Mouse (Mus musculus): ENCODE measurements around the gene Slc22a3.

Gene Slc22a3

DNA sequence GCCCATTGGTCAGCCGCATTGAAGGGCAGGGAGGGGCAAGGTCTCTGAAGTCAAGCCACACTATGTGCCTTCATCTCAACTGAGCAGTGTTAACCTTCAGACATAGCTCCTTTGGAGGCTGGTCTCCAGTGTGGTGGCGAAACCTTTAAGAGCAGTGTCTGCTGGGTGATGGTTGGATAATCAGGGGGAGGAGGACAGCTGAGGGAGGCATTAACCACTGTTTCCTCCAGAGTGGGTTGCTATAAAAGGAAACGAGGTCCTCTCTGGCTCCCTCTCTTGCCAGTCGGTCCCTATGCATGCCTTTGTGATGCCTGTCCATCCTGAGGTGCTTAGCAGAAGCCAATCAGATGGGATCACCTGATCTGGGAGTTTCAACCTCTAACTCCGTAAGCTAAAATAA lies 38.8 kb downstream of the Slc22a3 start:
- no peak for DNase-seq (ENCODE audit: low read depth, low spot score)

DNA sequence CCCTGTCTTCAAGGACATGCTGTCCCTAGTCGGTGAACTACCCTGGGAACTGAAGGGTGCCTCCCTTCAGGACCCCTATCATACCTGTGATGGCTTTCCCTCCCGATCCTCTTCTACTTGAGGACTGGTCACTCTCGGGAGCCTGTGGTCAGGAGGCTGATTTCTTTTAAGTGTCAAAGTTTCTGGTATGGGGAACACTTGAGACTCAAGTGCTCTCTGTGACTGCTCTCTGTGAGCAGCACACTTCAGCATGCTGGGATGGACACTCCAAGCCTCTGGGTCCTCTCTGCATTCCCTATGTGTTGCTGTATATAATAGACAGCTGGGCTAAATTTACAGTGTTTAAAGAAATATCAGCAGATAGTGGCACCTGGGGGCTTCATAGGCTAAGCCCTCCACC lies 39.9 kb downstream of the Slc22a3 start:
- no peak for DNase-seq (ENCODE audit: low read depth, low spot score)

DNA sequence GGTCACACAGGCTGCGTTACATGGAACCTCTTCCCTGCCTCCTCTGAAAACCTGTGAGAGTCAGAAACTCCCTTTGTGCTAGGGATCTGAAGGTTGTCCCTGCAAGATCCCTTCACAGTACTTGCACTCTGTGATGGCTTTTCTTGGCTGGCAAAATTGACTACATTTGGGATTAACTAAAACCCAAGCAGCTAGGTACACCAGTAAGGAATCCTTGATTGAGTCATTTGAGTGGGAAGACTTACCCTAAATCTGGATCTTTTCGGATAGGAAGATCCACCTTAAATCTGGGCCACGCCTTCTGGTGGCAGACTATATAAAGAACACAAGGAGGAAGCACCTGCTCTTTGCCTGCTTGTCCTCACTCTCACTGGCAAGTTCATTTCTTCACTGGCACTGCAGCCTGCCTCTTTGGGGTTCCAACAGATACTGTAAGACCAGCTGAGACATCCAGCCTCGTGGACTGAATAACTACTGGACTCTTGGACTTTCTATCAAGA lies 41.0 kb downstream of the Slc22a3 start:
- no peak for DNase-seq (ENCODE audit: low read depth, low spot score)

DNA sequence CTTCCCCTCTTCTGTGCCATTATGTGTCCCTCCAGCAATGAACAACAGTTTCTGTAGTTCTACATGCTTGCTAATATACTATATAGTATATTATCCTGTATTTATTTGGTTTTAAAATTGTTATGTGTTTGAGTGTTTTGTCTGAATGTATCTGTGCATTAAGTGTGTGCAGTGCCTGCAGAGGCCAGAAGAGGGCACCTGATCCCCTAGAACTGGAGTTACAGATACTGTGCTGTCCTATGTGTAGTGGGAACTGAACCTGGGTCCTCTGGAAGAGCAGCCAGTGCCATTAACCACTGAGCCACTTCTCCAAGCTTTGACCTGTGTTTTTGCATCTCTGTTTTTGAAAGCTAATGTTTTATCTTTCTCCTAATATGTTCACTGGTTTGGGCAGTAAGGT lies 46.3 kb downstream of the Slc22a3 start:
- no peak for DNase-seq (ENCODE audit: low read depth, low spot score)

DNA sequence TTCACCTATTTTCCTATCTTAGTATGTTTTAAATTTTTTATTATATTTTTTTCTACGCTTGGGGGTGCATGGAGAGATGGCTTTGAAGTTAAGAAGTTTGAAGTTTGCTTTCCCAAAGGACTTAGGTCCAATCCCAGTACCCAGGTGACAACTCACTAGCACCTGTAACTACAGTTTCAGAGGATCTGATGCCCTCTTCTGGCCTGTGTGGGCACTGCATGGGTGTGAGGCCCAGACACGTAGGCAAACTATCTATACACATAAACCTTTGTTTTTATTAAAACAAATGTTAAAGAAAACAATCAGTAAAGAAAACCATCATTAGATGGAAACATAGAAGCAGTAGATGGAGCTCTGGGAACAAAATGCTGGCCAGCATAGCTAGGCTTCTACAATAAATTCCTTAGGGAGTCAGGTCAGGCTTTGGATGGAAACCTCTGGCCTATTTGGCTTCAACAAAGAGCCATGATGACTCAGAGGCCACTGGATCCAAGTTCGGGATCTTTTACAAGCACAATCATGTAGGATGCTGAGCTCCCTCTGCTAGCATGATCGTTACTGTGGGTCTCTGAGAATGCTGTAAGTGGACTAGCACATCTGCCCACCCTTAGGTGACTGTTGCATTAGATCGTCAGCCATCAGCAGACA lies 52.2 kb downstream of the Slc22a3 start:
- peak; percentile 53 for DNase-seq (ENCODE audit: low read depth, low spot score)

DNA sequence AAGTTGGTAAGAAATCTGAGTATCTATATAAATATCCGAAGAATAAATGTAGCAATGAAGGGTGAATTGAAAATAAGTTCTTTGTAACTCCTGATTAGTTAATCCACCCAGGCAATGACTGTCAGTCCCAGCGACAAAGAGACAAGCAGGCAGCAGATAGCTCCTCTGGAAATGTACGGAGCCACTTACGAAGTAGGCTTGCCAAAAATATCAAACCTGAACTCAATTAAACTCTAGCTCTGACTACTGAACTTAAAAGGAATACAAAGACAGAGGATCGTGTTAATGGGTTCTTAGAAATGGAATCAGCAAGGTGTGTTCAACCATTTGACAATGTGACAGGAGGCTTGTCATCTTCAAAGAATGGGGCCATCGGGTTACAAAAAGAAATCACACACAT lies 53.8 kb downstream of the Slc22a3 start:
- no peak for DNase-seq (ENCODE audit: low read depth, low spot score)

DNA sequence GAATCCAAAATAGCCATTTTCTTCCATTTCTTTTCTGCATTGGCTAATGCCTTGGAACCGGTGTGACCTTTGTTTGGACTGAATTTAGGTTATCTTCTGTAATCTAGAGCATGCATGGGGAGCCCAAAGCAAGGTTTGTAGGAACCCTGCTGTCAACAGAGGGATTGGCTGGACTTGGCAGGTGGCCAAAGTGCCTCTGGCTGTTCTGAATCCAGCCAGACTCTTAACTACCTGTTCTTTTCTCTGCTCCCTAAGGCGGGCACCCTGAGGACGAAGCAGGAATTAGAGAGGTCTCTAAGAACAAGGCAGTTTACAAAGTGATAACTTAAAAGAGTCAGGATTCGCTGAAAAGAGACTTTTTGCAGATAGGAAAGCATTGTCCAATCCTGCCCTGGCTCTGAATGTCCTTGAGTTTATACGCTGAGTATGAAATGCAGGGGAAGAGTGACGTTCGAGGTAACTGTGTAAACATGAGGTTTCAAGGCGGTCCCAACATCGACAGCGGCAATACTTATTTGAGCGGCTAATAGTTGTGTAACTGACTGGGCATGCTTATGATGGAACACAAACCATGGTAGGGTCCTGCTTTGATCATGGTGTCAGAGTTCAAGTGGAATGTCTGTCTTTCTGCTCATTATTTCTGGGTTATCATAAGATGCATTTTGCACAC lies 54.5 kb downstream of the Slc22a3 start:
- no peak for DNase-seq (ENCODE audit: low read depth, low spot score)

DNA sequence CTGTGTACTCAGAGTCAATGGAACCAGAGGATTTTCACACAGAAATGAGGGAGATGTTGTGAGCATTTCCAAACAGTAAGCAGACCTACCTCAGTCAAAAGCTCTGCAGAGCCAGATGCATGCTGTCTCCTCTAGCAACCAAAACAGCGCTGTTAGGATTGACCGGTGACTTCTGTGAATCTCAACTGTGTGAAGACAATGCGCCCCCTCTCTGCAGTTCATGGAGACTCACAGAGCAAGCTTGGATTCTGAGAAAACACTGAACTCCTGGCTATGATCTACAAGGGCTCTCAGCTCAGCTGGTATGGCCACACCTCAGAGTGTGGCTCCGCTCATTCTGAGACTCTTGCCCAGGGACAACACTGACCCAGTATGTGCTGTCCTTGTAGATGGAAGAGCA lies 56.3 kb downstream of the Slc22a3 start:
- no peak for DNase-seq (ENCODE audit: low read depth, low spot score)

DNA sequence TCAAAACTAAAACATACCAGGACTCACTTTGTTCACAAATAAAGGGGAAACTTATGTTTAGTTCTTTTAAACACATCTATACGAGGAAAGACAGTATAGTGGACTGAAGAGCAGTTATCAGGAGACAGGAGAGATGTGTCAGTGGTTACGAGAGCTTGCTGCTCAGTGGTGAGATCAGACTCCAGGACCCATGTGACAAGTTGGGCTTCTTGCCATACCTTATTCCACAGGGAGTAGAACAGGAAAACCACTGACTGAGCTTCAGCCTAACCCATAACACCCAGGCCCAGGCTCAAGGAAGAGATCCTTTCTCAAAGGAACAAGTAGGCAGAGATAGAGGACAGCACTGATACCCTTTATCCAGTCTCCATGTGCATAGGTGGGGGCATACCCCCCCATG lies 62.9 kb downstream of the Slc22a3 start:
- peak; percentile 61 for DNase-seq (ENCODE audit: low read depth, low spot score)

DNA sequence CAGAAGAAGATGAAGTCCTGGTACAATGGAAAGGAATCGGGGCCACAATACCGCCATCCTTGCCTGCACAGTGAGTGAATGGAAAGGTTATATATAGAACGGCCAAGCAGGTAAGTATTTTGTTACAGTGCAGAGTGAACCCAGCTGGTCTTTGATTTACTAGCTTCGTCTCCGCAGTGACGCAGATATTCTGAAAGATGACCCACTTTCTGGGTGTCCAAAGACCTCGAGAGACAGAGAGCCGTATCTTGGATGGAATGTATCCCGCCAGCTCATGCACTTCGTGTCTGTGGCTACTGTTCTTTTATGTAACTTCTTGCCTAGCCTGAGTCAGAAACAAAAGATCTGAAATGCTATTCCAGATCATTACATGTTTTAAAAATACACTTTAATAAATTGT lies 69.7 kb downstream of the Slc22a3 start:
- DNase-seq (ENCODE audit: low read depth, low spot score): peak; percentile 55

DNA sequence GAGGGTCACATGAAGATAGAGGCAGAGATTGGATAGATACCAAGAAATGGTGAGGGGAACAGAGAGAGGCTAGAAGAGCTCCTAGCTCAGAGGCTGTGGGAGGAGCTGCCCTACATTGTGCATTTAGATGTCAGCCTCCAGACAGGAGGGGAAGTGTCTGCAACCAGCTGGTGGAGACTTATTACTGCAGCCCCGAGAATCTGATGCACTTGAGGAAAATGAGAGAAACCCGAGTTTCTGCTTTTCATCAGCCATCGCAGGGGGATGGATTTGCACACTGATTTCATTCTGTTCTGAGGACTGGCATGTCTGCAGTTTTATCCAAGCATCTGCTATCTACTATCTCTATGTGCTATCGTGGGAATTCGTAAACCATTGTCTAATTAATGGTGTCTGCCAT lies 75.8 kb downstream of the Slc22a3 start:
- no peak for DNase-seq (ENCODE audit: low read depth, low spot score)

DNA sequence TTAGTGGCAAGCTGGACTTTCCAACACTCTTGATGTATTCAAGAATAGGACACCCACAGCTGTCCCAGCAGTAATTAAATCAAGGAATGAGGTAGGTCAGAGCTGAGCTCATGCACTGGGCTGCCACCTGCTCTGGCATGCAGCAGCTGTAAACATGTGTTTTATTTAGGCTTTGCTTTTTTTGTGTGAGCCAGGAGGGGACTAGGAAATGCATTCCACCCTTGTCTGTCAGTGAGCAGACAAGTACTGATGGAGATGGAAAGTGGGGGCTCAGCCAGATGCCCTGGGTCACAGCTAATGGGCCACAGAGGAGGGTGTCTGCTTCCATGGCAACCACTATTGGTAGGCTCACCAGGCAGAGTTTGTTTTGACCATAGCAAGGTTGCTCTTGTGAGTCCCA lies 79.1 kb downstream of the Slc22a3 start:
- peak; percentile 70 for DNase-seq (ENCODE audit: low read depth, low spot score)

DNA sequence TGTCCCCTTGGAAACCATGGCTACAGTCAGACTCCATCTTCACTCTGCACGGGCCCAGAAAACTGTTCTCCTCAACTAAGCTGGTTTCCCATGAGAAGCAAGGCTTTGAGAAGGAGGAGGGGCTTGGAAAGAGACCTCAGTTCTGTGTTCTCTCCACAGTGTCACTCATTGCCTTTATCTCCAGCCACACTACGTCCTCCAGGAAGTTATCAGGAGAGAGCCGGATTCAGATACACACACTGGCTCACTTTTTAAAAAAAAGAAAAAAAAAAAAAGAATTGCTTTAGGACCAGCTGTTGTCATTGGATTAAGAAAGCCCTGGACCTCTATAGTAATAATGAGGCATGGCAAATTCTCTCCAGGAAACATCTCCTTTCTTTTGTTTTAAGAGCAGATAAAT lies 80.3 kb downstream of the Slc22a3 start:
- no peak for DNase-seq (ENCODE audit: low read depth, low spot score)

DNA sequence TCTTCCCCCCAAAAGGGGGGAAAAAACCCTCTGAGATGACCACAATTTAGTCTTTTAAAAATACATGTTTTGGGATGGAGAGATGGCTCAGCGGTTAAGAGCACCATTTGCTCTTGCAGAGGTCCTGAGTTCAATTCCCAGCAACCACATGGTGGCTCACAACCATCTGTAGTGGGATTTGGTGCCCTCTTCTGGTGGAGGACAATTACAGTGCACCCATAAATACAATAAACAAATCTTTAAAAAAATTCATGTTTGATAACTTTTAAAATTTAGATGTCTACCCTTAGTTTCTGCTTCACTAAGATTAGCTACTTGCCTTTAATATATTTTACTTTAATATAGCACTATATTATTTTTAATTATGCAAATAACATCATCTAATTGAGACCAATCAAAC lies 85.4 kb downstream of the Slc22a3 start:
- DNase-seq (ENCODE audit: low read depth, low spot score): no peak

DNA sequence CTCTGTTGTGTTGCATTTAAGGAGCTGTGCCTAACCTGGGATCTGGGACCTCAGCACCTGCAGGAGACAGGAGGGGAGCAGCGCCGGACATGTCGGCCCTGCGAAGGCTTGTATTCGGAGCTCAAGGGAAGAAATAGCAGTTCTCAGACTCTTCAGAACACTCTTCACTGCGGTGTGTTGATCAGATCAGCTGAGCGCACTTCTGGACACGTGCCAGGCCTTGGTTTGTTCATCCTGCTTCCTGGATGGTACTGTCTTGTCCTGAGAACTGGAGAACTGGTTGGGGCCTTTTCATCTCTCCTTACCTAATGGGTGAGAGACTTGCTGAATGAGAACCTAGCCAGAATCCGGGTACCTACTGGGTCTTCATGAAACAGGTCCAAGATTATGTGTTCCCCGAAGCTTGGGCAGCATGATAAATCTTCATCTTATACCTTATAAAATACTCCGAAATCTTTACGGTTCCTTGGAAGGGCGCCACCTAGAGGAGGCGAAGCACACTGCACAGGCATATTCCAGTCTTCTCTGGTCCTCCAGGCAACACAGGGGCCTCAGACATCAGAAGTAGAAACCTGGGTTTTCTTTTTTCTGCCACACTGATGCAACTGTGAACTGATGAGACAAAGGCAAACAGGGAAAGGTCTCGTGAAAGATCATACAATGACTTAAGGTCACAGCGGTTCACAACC lies 86.5 kb downstream of the Slc22a3 start:
- DNase-seq (ENCODE audit: low read depth, low spot score): no peak

DNA sequence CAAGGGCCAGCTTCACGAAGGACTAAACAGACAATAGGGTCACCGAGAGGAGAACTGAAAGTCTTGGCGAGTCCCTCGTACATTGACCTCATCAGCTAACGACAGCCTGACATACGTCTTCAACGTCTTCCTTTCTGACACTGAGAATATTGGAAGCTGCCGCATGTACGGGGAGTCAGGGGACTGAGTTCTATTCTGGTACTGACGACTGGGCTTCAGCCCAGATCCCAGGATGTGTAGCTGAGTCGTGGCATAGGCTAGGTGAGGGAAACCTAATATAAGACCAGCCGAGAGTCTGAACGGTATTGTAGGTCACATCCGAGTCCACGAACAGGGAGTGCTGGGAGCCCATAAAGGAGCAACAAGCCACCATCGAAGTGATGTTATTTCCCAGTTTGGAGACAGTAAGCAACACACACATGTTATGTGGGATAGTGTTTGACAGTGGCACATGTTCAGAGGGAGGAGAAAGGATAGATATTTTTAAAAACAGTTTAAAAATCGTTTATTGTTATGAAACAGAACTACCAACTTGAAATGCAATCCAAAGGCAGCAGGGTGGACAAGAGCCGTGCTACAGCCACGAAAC lies 87.9 kb downstream of the Slc22a3 start:
- DNase-seq (ENCODE audit: low read depth, low spot score): peak; percentile 83

DNA sequence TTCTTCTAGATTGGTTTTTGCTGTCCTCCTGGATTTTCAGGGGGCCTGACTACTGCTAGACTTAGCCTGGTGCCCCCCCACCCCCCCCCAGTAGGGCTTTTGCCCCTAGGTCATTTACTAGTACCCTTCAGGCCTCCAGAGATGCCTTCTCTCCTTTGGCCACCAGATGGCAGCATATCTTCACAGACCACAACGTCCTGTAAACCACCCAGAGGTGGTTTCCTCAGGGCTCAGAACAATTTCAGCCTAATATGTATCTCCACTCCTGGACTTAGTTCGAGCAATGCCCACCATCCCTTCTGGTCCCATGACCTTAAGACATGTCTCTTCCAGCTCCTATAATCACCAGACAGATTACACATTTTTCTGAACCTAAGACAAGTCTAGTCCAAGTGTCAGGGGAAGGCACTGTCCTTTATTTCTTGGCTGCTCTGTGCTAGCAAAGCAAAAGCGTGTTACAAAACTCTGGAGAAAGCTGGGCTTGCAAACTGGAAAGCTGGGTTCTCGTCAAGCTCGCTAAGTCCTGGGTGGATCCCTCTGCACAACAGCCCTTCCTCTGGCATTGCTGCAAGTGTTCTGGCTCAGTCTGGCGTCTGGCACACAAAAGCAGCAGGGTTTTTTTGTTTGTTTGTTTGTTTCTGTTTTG lies 91.1 kb downstream of the Slc22a3 start:
- peak; percentile 69 for DNase-seq (ENCODE audit: low read depth, low spot score)

DNA sequence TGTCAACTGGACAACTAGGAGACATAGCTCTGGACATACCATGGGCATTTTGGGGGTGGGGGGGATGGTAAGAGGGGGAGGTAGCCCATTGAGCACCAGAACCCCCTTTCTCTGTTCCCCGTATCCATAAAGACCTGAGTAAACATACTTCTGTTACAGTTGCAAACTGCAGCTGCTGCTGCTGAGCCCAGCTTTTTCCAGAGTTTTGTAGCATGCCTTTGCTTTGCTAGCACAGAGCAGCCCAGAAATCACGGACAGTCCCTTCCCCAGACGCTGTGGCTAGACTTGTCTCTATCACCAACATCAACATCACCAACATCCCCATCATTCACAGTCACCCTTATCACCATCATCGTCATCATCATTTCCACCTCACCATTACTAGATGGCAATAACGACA lies 91.8 kb downstream of the Slc22a3 start:
- no peak for DNase-seq (ENCODE audit: low read depth, low spot score)

DNA sequence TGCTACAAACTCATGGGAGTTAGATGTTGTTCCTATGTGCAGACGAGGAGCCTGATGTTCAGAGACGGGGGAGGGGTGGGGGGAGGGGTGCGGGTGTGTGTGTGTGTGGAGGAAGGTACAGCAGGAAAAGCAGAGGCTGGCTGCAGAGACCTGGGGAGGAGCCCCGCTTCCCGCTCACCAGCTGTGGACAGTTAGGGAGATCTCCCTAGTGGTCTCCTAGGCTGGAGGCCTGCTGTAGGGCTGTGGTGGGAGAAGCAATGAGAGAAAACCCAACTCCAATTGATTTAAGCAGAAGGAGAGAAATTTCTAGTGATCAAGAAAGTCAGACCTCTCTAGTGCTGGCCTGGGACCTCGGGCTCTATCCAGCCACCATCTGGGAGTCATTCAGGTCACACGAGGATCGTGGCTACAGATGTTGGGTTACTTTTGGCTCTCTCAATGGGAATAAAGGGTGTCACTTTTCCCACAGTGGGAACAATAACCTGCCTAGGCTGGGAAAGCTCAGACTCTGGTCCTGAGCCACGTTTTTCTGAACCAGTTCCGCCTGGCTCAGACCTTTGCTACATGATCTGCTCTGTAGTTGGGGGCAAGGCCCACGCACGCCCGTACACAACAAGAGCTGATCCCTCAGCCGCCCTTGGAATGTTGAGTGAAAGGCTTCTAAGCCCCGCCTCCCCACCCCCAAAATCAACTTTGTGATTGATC lies 92.3 kb downstream of the Slc22a3 start:
- DNase-seq (ENCODE audit: low read depth, low spot score): peak; percentile 67

DNA sequence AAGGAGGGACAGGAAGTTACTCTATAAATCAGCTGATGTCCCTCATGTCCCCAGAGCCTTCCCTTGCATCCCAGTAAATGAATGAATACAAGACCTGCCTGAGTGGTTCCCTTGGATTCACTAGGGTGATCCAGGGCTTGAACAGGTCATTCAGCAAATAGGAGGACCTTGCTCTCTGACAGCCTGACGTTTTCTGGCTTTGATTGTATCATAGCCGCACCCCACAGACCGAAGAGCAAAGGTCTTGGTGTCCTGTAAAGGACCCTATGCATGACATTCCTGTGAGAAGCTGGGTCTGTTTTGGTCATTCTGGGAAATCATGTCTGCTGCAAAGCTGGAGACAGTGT lies 94.6 kb downstream of the Slc22a3 start:
- DNase-seq (ENCODE audit: low read depth, low spot score): no peak

DNA sequence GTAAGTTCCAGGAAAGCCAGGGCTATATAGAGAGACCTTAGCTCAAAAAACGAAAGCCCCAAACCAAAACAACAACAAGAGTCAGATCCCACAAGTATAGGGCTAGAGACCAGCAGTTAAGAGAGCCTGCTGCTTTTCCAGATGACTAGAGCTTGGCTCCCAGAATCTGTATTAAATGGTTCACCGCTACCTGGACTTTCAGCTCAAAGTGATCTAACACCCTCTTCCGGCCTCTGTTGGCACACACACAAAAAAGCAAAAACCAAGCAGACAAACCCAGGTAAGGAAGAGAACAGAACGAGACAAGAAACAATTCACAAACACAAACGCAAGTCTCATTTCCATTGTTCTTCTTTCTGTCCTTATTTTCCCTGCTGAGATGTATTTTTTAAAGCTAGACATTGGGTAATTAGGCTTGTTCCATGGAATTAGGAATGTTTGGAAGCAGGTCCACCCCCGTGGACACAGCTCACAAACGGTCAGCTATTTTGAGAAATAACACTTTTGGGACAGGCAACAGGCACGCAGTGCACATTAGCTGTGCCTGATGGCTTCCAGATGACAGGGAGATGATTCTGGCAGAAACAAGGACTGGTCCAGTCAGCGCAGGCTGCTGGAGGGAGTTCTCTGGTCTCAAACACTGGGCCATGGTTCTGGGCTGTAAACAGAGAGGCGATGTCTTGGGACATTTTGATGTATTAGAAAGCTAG lies 95.2 kb downstream of the Slc22a3 start:
- peak; percentile 83 for DNase-seq (ENCODE audit: low read depth, low spot score)
